Mouse (Mus musculus): ENCODE results near the gene H60b. TPM values are rescaled to one million over a fixed set of nuclear protein-coding genes. Genes with fewer than 3 reads are reported as not detected.
"Not testable (repeated sequence)": the region's sequence is repeated elsewhere in the genome, so short reads cannot be mapped to it uniquely, and the experiment has no call there.

The H60b gene
- polyA plus RNA-seq, 1 experiment from 2014 or later, result 0.19 TPM

DNA sequence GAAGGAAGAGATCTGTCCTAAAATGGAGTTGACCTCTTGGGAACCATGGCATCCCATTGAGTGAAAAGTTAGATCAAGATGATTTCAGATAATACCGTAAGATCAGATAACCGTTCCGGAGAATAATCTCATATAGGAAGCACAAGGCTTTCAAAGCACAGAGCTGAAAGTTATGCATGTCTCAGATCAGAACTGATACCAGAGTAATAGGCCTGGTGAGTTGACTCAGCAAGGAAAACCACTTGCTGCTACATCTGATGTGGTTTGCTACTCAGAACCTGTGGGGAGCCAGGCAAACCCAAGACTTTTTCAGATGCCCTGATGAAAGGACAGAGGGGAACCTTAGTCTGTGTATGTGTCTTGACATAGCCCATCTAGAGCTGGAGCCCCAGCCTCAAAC, 43.0 kb downstream of the H60b start:
- no CpG with 5 or more reads among the region's 3 CpGs for WGBS
- not testable (repeated sequence) for H3K27ac ChIP-seq (replicated peaks in 1 of 2; ENCODE audit: control insufficient read depth in 1 of 2, insufficient read depth in 1 of 2, low read depth in 2 of 2, low read length in 2 of 2); H3K27me3 ChIP-seq (ENCODE audit: control insufficient read depth, insufficient read depth, low read length); H3K4me1 ChIP-seq (ENCODE audit: control insufficient read depth in 2 of 2, insufficient read depth in 2 of 2, low read length in 2 of 2); H3K4me2 ChIP-seq (ENCODE audit: low read length); H3K9ac ChIP-seq (ENCODE audit: low read length); H3K9me3 ChIP-seq (ENCODE audit: control insufficient read depth, low read length); ATAC-seq (ENCODE audit: insufficient number of reproducible peaks, insufficient read depth, low FRiP score, low read depth); H3K4me3 ChIP-seq (ENCODE audit: control insufficient read depth in 1 of 2, insufficient read depth in 1 of 2, low read depth in 1 of 2, low read length in 2 of 2); H3K36me3 ChIP-seq (ENCODE audit: control insufficient read depth, insufficient read depth, low read length)

DNA sequence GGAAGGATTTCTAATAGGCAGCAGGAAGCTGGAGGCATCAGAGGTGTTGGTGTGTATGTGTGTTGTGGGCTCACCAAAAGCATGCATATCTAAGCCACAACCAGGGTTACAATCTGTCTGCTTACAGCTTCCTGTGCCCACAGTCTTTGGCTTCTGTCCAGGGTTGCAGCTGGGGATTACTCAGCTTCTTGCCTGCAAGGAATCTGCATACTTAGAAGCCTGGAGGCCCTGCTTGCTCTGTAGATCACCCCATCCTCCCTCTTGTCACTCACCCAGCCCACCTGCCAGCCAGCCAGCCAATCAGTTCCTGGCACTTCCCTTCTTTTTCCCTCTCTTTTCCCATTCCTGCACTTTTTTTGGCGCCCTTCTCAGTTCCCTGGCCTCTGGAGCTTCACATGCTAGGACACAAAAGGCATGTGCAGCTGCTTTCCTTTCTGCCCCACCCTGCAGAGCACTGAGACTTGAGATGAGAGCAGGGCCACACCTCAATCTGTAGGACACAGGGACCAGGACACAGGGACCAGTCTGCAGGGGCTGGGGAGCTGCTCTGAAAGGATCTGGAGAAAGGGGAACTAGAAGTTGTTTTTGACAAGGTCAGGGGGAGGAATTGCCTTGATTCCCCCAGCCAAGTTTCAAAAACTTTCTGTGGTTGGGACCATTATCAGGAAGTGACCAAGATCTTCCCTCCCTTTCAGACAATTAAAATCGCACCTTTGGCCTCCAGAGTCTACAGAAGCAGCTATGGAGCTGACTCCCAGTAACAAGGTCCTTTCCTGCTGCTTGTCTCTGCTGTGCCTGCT, 44.6 kb downstream of the H60b start:
- not testable (repeated sequence) for H3K36me3 ChIP-seq (ENCODE audit: control insufficient read depth, insufficient read depth, low read length); H3K27ac ChIP-seq (replicated peaks in 1 of 2; ENCODE audit: control insufficient read depth in 1 of 2, insufficient read depth in 1 of 2, low read depth in 2 of 2, low read length in 2 of 2); H3K9me3 ChIP-seq (ENCODE audit: control insufficient read depth, low read length); H3K4me1 ChIP-seq (ENCODE audit: control insufficient read depth in 2 of 2, insufficient read depth in 2 of 2, low read length in 2 of 2); H3K4me2 ChIP-seq (ENCODE audit: low read length); H3K9ac ChIP-seq (ENCODE audit: low read length); H3K4me3 ChIP-seq (ENCODE audit: control insufficient read depth in 1 of 2, insufficient read depth in 1 of 2, low read depth in 1 of 2, low read length in 2 of 2); H3K27me3 ChIP-seq (ENCODE audit: control insufficient read depth, insufficient read depth, low read length); ATAC-seq (ENCODE audit: insufficient number of reproducible peaks, insufficient read depth, low FRiP score, low read depth)
- WGBS, result no CpG with 5 or more reads among the region's 2 CpGs

DNA sequence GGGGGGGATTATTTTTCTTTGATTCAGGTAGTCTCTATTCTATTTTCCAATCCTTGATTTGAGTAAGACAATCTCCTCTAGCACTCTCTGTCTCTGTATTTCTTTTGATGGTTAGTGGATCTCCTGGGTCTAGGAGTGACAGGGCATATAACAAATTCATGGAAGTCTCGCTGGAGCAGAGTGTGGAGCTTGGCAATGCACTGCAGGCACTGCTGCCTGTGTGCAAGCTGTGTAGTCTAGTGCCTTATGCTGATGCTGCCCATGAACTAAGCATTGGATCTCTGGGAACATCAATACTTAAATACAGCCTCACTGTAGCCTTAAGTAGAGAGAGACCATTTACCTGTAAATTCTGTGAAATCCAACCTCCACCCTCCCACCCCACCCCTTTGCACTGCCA, 48.1 kb downstream of the H60b start:
- H3K4me2 ChIP-seq (ENCODE audit: low read length); ATAC-seq (ENCODE audit: insufficient number of reproducible peaks, insufficient read depth, low FRiP score, low read depth); H3K4me3 ChIP-seq (ENCODE audit: control insufficient read depth in 1 of 2, insufficient read depth in 1 of 2, low read depth in 1 of 2, low read length in 2 of 2); H3K27me3 ChIP-seq (ENCODE audit: control insufficient read depth, insufficient read depth, low read length); H3K9me3 ChIP-seq (ENCODE audit: control insufficient read depth, low read length); H3K9ac ChIP-seq (ENCODE audit: low read length); H3K36me3 ChIP-seq (ENCODE audit: control insufficient read depth, insufficient read depth, low read length); H3K4me1 ChIP-seq (ENCODE audit: control insufficient read depth in 2 of 2, insufficient read depth in 2 of 2, low read length in 2 of 2); H3K27ac ChIP-seq (replicated peaks in 1 of 2; ENCODE audit: control insufficient read depth in 1 of 2, insufficient read depth in 1 of 2, low read depth in 2 of 2, low read length in 2 of 2): not testable (repeated sequence)
- 75% methylated on average over 1 of the region's 1 CpGs for WGBS

DNA sequence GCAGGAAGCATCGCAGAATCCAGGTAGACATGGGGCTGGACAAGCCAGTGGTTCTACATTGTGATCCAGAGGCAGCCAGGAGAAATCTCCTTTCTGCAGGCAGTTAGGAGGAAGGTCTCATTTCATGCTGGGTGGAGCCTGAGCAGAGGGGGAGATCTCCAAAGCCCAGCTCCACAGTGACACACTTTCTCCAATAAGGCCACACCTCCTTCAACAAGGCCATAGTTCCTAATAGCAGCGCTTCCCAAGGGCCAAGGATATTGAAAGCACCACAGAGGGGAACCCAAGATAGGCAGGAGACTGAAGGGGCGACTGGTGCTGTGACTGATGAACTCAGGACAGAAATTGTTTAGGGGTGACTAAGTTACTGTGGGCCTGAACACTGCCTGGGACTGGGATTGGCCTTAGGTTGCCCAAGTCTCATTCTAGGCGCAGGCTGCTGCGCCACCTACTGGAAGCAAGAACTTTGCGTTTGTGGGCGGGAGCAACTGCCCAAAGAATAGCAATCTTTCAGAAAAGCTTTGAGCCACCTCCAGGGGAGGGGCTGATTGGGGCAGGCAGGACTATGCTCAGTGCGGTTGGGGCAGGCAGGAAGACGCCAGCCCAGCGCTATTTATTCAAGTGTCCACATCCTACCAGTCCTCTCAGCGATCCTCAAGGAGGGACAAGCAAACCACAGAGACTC, 53.8 kb downstream of the H60b start:
- not testable (repeated sequence) for H3K4me1 ChIP-seq (ENCODE audit: control insufficient read depth in 2 of 2, insufficient read depth in 2 of 2, low read length in 2 of 2); H3K27me3 ChIP-seq (ENCODE audit: control insufficient read depth, insufficient read depth, low read length); H3K4me3 ChIP-seq (ENCODE audit: control insufficient read depth in 1 of 2, insufficient read depth in 1 of 2, low read depth in 1 of 2, low read length in 2 of 2); H3K9me3 ChIP-seq (ENCODE audit: control insufficient read depth, low read length); H3K27ac ChIP-seq (replicated peaks in 1 of 2; ENCODE audit: control insufficient read depth in 1 of 2, insufficient read depth in 1 of 2, low read depth in 2 of 2, low read length in 2 of 2); H3K4me2 ChIP-seq (ENCODE audit: low read length); H3K9ac ChIP-seq (ENCODE audit: low read length); H3K36me3 ChIP-seq (ENCODE audit: control insufficient read depth, insufficient read depth, low read length)
- WGBS, result 1% methylated on average over 7 of the region's 11 CpGs
- peak; percentile 53; the same call in 1 of the 2 replicates for ATAC-seq (ENCODE audit: insufficient number of reproducible peaks, insufficient read depth, low FRiP score, low read depth)

DNA sequence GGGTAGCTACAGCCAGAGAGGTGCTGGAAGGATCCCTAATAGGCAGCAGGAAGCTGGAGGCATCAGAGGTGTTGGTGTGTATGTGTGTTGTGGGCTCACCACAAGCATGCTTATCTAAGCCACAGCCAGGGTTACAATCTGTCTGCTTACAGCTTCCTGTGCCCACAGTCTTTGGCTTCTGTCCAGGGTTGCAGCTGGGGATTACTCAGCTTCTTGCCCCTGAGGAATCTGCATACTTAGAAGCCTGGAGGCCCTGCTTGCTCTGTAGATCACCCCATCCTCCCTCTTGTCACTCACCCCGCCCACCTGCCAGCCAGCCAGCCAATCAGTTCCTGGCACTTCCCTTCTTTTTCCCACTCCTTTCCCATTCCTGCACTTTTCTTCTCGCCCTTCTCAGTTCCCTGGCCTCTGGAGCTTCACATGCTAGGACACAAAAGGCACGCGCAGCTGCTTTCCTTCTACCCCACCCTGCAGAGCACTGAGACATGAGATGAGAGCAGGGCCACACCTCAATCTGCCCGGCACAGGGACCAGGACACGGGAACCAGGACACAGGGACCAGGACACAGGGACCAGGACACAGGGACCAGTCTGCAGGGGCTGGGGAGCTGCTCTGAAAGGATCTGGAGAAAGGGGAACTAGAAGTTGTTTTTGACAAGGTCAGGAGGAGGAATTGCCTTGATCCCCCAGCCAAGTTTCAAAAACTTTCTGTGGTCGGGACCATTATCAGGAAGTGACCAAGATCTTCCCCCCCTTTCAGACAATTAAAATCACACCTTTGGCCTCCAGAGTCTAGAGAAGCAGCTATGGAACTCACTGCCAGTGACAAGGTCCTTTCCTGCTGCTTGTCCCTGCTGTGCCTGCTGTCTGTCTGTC, 65.3 kb downstream of the H60b start:
- not testable (repeated sequence) for H3K4me2 ChIP-seq (ENCODE audit: low read length); H3K4me1 ChIP-seq (ENCODE audit: control insufficient read depth in 2 of 2, insufficient read depth in 2 of 2, low read length in 2 of 2); H3K4me3 ChIP-seq (ENCODE audit: control insufficient read depth in 1 of 2, insufficient read depth in 1 of 2, low read depth in 1 of 2, low read length in 2 of 2); H3K9me3 ChIP-seq (ENCODE audit: control insufficient read depth, low read length); H3K27ac ChIP-seq (replicated peaks in 1 of 2; ENCODE audit: control insufficient read depth in 1 of 2, insufficient read depth in 1 of 2, low read depth in 2 of 2, low read length in 2 of 2); H3K36me3 ChIP-seq (ENCODE audit: control insufficient read depth, insufficient read depth, low read length); H3K9ac ChIP-seq (ENCODE audit: low read length); H3K27me3 ChIP-seq (ENCODE audit: control insufficient read depth, insufficient read depth, low read length)
- WGBS, result no CpG with 5 or more reads among the region's 7 CpGs
- 0 out of 2 replicates have a peak, but pooled peaks have one; percentile 59 for ATAC-seq (ENCODE audit: insufficient number of reproducible peaks, insufficient read depth, low FRiP score, low read depth)

DNA sequence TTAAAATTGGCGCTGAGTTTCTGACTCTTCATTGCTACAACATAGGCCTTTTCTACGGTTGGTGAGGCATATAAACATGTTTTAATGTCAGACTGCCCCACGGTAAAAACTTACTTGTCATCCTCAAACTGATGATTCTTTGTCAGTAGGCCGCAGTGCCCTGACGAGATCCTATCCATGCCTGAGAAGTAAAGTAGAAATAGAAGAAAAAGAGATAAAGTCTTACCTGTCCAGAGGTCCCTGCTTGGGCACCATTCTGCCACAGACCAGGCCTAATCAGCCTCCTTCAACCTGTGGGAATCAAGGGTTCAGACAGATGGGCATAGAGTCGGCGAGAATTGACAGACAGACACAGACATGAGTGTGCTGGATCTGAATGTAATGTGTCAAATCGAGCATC, 106.7 kb downstream of the H60b start:
- 86% methylated on average over 8 of the region's 8 CpGs for WGBS
- Histone ChIP-seq H3K4me2 (ENCODE audit: low read length) (no peak overlapping the region), H3K9ac (ENCODE audit: low read length) (no peak overlapping the region), H3K27ac (replicated peaks in 1 of 2; ENCODE audit: control insufficient read depth in 1 of 2, insufficient read depth in 1 of 2, low read depth in 2 of 2, low read length in 2 of 2) (no peak overlapping the region), H3K27me3 (ENCODE audit: control insufficient read depth, insufficient read depth, low read length) (no peaks in the 10 kb centered on the region), H3K4me1 (ENCODE audit: control insufficient read depth in 2 of 2, insufficient read depth in 2 of 2, low read length in 2 of 2) (no peaks in the 10 kb centered on the region), H3K36me3 (ENCODE audit: control insufficient read depth, insufficient read depth, low read length) (no peaks in the 10 kb centered on the region), H3K4me3 (ENCODE audit: control insufficient read depth in 1 of 2, insufficient read depth in 1 of 2, low read depth in 1 of 2, low read length in 2 of 2) (no peak overlapping the region), H3K9me3 (ENCODE audit: control insufficient read depth, low read length) (peaks cover 5% of the 10 kb centered on the region)
- ATAC-seq (ENCODE audit: insufficient number of reproducible peaks, insufficient read depth, low FRiP score, low read depth), result no peak

DNA sequence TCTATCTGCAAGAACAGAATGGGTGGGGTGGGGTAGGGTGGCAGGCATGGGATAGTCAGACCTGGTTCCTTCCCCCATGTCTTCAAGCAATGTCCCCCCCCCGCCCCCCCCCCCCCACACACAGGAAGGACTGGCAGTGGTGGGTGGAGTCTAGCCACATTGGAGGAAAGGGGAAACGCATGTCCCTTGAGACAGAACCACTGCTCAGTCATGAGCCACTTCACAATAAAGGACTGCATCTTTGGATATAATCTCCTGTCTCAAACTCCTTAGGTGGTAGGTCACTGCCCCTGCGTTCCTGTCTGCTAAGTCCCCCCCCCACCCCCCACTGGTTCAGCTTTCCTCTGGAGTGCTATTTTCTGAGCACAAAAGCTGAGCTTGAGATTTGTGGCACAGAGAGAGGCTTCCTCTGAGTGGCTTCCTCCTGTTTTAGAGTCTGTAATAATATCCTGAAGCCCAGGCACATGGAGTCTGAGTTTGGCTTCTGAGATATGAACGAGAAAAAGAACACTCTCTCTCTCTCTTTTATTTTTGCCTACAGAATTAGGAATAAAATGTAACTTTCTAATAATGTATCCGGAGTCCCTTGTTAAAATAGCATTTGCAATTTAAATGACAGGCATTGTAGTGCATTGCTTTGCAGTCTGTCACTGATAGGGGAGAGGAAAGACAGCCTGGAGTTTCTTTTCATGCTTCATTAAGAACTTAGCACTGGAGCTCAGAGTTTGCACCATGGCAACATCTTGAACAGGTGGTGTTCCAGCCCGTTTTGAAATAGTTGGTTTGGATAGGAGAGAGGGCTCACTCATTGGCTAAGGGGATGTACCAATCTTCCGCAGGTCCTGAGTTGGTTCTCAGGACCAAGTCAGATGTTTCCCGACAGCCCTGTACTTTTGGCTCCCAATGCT, 112.7 kb downstream of the H60b start:
- not testable (repeated sequence) for ATAC-seq (ENCODE audit: insufficient number of reproducible peaks, insufficient read depth, low FRiP score, low read depth); H3K4me3 ChIP-seq (ENCODE audit: control insufficient read depth in 1 of 2, insufficient read depth in 1 of 2, low read depth in 1 of 2, low read length in 2 of 2); H3K4me2 ChIP-seq (ENCODE audit: low read length); H3K9ac ChIP-seq (ENCODE audit: low read length); H3K4me1 ChIP-seq (ENCODE audit: control insufficient read depth in 2 of 2, insufficient read depth in 2 of 2, low read length in 2 of 2); H3K36me3 ChIP-seq (ENCODE audit: control insufficient read depth, insufficient read depth, low read length); H3K27ac ChIP-seq (replicated peaks in 1 of 2; ENCODE audit: control insufficient read depth in 1 of 2, insufficient read depth in 1 of 2, low read depth in 2 of 2, low read length in 2 of 2); H3K27me3 ChIP-seq (ENCODE audit: control insufficient read depth, insufficient read depth, low read length); H3K9me3 ChIP-seq (ENCODE audit: control insufficient read depth, low read length)
- 41% methylated on average over 7 of the region's 8 CpGs for WGBS
